Mouse (Mus musculus) left cerebral cortex, postnatal 14 days (tissue): ENCODE results near the gene 1500009C09Rik. TPM values are rescaled to one million over a fixed set of nuclear protein-coding genes. Genes with fewer than 3 reads are reported as not detected.

Experiments
- DNase-seq, 2 experiments: peaks; one replicate each; pipeline ENCODE4 v3.0.0; 2021 to 2022; ENCODE audit warnings: low spot score in 2 of 2, mixed read lengths in 1 of 2
- intact Hi-C: fragments of 180-260 bp; cut with DNase I; formaldehyde crosslinking; loops from one replicate; pipeline ENCODE4 v1.15.1; 2025
- total RNA-seq, 2 experiments: library from RNA; stranded (reverse); gene quantifications; 2 replicates each; pipeline ENCODE4 v1.2.3; 2021

1500009C09Rik gene
- total RNA-seq, 2 experiments from 2014 or later = 104 TPM

- intact Hi-C loops = no loop called here
- no peak for DNase-seq
Observed at GRCm38 (mm10) chr15:82292851-82293250, 40.7 kb downstream of the 1500009C09Rik start.

- intact Hi-C loops = no loop called here
Observed at GRCm38 (mm10) chr15:82293271-82293711, 41.1 kb downstream of the 1500009C09Rik start.

GRCm38 (mm10) chr15:82294059-82294458, 41.9 kb downstream of the 1500009C09Rik start:
- DNase-seq = peak in 1 of 2 experiments; percentile 61
- intact Hi-C loops = no loop called here

More at GRCm38 (mm10) chr15:82293271-82293711, 41.1 kb downstream of the 1500009C09Rik start:
- peak in 1 of 2 experiments; percentile 68 for DNase-seq

- intact Hi-C loops = no loop called here
- no peak for DNase-seq
Observed at GRCm38 (mm10) chr15:82298764-82299561, 46.8 kb downstream of the 1500009C09Rik start, which contains the start of gene Wbp2nl. Gene Wbp2nl, plus strand, starts transcription at chr15:82298954.

GRCm38 (mm10) chr15:82307107-82307506, 54.9 kb downstream of the 1500009C09Rik start:
- intact Hi-C loops = no loop called here
- no peak for DNase-seq

- intact Hi-C loops = no loop called here
- DNase-seq = no peak
Observed at GRCm38 (mm10) chr15:82308416-82308815, 56.2 kb downstream of the 1500009C09Rik start.

Other genes starting within 250 kb of the 1500009C09Rik start
- gene Desi1, start 218.5 kb upstream of the 1500009C09Rik start, total RNA-seq = 100 to 1,000 TPM; 103 to 117 TPM
- 100 to 1,000 TPM in 1 of 2 experiments, 10 to 100 TPM in 1; 91.1 to 102 TPM for gene Snu13, start 204.8 kb upstream of the 1500009C09Rik start, total RNA-seq
- gene 4930407I10Rik, start 193.2 kb upstream of the 1500009C09Rik start, total RNA-seq = not detected
- under 1 TPM; 0.72 to 0.79 TPM for gene Mei1, start 182.4 kb upstream of the 1500009C09Rik start, total RNA-seq
- gene Ccdc134, start 124.5 kb upstream of the 1500009C09Rik start, total RNA-seq = 10 to 100 TPM; 10.1 to 12.9 TPM
- gene Srebf2, start 105.2 kb upstream of the 1500009C09Rik start, total RNA-seq = 100 to 1,000 TPM; 173 to 195 TPM
- gene Shisa8, start 39.6 kb upstream of the 1500009C09Rik start, total RNA-seq = 1 to 10 TPM; 4.1 to 4.7 TPM
- under 1 TPM; 0.27 to 0.35 TPM for gene Tnfrsf13c, start 28.0 kb upstream of the 1500009C09Rik start, total RNA-seq
- 1 to 10 TPM; 3.3 to 5.0 TPM for gene Cenpm, start 7.6 kb upstream of the 1500009C09Rik start, total RNA-seq
- gene Sept3, start 22.5 kb downstream of the 1500009C09Rik start, total RNA-seq = 100 to 1,000 TPM; 428 to 442 TPM
- not detected for gene Wbp2nl, start 46.6 kb downstream of the 1500009C09Rik start, total RNA-seq
- gene Naga, start 86.5 kb downstream of the 1500009C09Rik start, total RNA-seq = 10 to 100 TPM; 35.7 to 37.8 TPM
- gene Pheta2, start 86.5 kb downstream of the 1500009C09Rik start, total RNA-seq = 1 to 10 TPM; 1.2 to 1.3 TPM
- 100 to 1,000 TPM; 130 to 131 TPM for gene Smdt1, start 86.6 kb downstream of the 1500009C09Rik start, total RNA-seq
- 100 to 1,000 TPM; 174 to 193 TPM for gene Ndufa6, start 101.9 kb downstream of the 1500009C09Rik start, total RNA-seq
- 10 to 100 TPM; 20.9 to 21.9 TPM for gene Cyp2d22, start 127.9 kb downstream of the 1500009C09Rik start, total RNA-seq
- gene Cyp2d11, start 141.6 kb downstream of the 1500009C09Rik start, total RNA-seq = not detected
- gene Cyp2d10, start 154.8 kb downstream of the 1500009C09Rik start, total RNA-seq = not detected
- not detected for gene Cyp2d9, start 181.0 kb downstream of the 1500009C09Rik start, total RNA-seq